Mouse (Mus musculus) spleen, adult 2 months (tissue): Measurements from ENCODE around the gene Zfp644.

Experiments
- CTCF ChIP-seq: fragments of 200-500 bp; IDR thresholded peaks from 2 replicates; pipeline ENCODE4 v1.5.1; 2011; ENCODE audit warnings: mild to moderate bottlenecking, inconsistent platforms; ENCODE audit not compliant: insufficient read depth, insufficient read length, insufficient replicate concordance; ENCODE audit errors: extremely low read depth
- POLR2A ChIP-seq: fragments of 200-500 bp; IDR thresholded peaks from 2 replicates; pipeline ENCODE4 v1.6.1; 2011; ENCODE audit warnings: low read depth, low read length, inconsistent platforms

DNA sequence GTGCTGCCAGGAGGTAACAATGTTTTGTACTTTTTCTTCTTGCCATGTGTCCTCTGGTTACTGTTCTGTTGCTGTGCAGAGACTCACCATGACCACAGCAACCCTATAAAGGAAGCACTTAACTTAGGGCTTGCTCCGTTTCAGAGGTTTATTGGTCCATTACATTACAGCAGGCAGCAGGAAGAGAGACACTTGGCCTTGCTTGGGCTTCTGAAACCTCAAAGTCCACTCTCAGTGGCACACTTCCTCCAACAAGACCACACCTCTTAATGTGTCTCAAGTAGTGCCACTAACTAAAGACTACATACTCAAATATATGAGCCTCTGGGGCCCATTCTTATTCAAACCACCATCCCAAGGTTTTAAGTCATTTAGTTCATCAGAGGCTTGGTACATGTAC is 36.2 kb downstream of the Zfp644 start:
- TF ChIP-seq CTCF (no peak), POLR2A (no peak)
